11 mouse cellular contexts compared by ENCODE assay signal in the genomic region with DNA sequence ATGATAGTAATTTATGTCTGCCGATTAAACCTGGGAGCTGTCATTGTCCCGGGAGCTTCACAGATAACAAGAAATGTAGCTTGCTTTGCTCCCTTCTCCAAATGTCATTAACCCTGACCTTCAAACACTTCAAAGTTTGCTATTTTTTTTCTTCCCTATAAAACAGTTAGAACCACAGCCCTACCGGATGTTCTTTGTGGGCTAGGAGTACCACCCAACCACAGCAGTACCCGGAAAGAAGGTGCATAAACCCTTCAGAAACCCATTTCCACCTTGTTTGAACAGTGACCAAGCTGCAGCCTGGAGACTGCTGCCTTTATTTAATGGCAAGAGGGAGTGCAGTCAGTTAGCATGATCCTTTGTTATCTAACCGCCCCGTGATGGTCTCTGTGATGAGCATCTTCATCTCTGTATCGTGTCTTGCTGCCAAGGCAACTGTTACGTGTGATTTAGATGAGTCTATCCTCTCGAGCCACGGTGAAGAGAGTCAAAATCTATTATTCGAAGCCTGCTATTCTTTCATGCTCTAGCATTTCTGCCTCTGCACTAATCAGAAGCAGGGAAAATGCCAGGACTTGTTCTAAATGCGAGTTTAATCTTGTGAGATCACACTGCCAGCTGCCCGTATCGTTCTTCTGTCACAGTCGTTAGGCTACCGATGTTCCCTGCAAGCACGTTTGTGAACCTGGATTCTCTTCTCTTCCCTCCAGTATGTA.
A peak's percentile ranks its signal among the peaks of the same experiment; 100 is the strongest.
DNase-seq lines count a peak whose midpoint lies in the region; ATAC-seq and TF ChIP-seq lines count a peak whose summit lies in the region.
"Had no signal": no experiment of that assay in that cellular context is flagged by ENCODE, and none has a peak within 500 bp of the region (broad histone marks: within the 10 kb centered on the region; RNA-seq: fewer than 3 reads in every experiment).

No protein-coding gene starts in this region.

- TF ChIP-seq POLR2A in spleen, adult 2 months (IDR thresholded peaks at IDR 0.05; ENCODE audit: low read depth, low read length) = no peak

- peak overlapping the region; percentile 15; the same call in 1 of the 2 replicates for H3K4me2 ChIP-seq in forebrain, embryonic 15.5 days (replicated peaks)
- no peak overlapping the region for H3K4me2 ChIP-seq in liver, embryonic 12.5 days
- H3K4me2 ChIP-seq: embryonic facial prominence, embryonic 15.5 days; liver, embryonic 11.5 days had no signal

- no peak for ATAC-seq in forebrain, embryonic 15.5 days (replicated peaks)
- ATAC-seq in megakaryocyte, adult 5-6 weeks (ENCODE audit: poor library complexity, severe bottlenecking) = peak; percentile 30
- ATAC-seq in liver, embryonic 12.5 days = no peak

- TF ChIP-seq CTCF in spleen, adult 2 months (IDR thresholded peaks at IDR 0.05; ENCODE audit: extremely low read depth, insufficient read depth, insufficient read length, insufficient replicate concordance) = no peak

- 49% methylated on average over 17 of the region's 17 CpGs for WGBS in forebrain, embryonic 15.5 days
- WGBS in forebrain, embryonic 10.5 days = 88% methylated on average over 17 of the region's 17 CpGs
- WGBS in spleen, adult 2 months = 60% methylated on average over 17 of the region's 17 CpGs
- 75% methylated on average over 17 of the region's 17 CpGs for WGBS in liver, embryonic 12.5 days (ENCODE audit: insufficient replicate concordance)

- H3K4me1 ChIP-seq in forebrain, embryonic 15.5 days = peaks cover 14% of the 10 kb centered on the region
- H3K4me1 ChIP-seq in forebrain, embryonic 10.5 days = peaks cover 8% of the 10 kb centered on the region
- H3K4me1 ChIP-seq in spleen, adult 2 months (ENCODE audit: control insufficient read depth, insufficient read depth, insufficient read length) = peaks cover 8% of the 10 kb centered on the region; the same call in 1 of the 2 replicates
- H3K4me1 ChIP-seq in liver, embryonic 12.5 days = no peaks in the 10 kb centered on the region

- intact Hi-C loops in gastrocnemius, postnatal 36 days (cut with DNase I) = loop anchor here (5.0 kb wide), 1 partner anchor 593 kb away; no protein-coding TSS in a partner anchor

- DNase-seq in forebrain, embryonic 10.5 days (ENCODE audit: extremely low spot score, low spot score) = no peak
- DNase-seq in spleen, adult 2 months (ENCODE audit: low read depth in 1 of 2, low spot score in 2 of 2) = no peak
- DNase-seq in spleen, postnatal 14 days (ENCODE audit: low spot score in 2 of 2) = no peak
- DNase-seq in kidney, postnatal 36 days = no peak
- no peak for DNase-seq in gastrocnemius, postnatal 36 days
- DNase-seq: kidney, postnatal 14 days had no signal

- H3K27me3 ChIP-seq in forebrain, embryonic 15.5 days = no peaks in the 10 kb centered on the region
- H3K27me3 ChIP-seq in forebrain, embryonic 10.5 days (ENCODE audit: poor library complexity, severe bottlenecking) = no peaks in the 10 kb centered on the region
- no peaks in the 10 kb centered on the region for H3K27me3 ChIP-seq in spleen, adult 2 months (ENCODE audit: control insufficient read depth, insufficient read depth, low read length)
- H3K27me3 ChIP-seq in liver, embryonic 12.5 days (replicated peaks) = no peaks in the 10 kb centered on the region
- H3K27me3 ChIP-seq: embryonic facial prominence, embryonic 15.5 days had no signal

- 0 out of 2 replicates have a peak overlapping the region, but pooled peaks have one; percentile 11 for H3K27ac ChIP-seq in forebrain, embryonic 15.5 days (replicated peaks)
- no peak overlapping the region for H3K27ac ChIP-seq in forebrain, embryonic 10.5 days
- H3K27ac ChIP-seq in spleen, adult 2 months (ENCODE audit: insufficient read depth, low read length) = peak overlapping the region; percentile 52
- no peak overlapping the region for H3K27ac ChIP-seq in liver, embryonic 12.5 days
- H3K27ac ChIP-seq: embryonic facial prominence, embryonic 15.5 days had no signal

- H3K36me3 ChIP-seq in forebrain, embryonic 15.5 days = no peaks in the 10 kb centered on the region
- H3K36me3 ChIP-seq in forebrain, embryonic 10.5 days (replicated peaks) = no peaks in the 10 kb centered on the region
- H3K36me3 ChIP-seq in spleen, adult 2 months (ENCODE audit: control insufficient read depth, insufficient read depth, low read length) = no peaks in the 10 kb centered on the region; the same call in 1 of the 2 replicates
- no peaks in the 10 kb centered on the region for H3K36me3 ChIP-seq in liver, embryonic 12.5 days
- H3K36me3 ChIP-seq: embryonic facial prominence, embryonic 15.5 days had no signal

- no peaks in the 10 kb centered on the region for H3K9me3 ChIP-seq in forebrain, embryonic 15.5 days
- no peaks in the 10 kb centered on the region for H3K9me3 ChIP-seq in forebrain, embryonic 10.5 days
- no peaks in the 10 kb centered on the region for H3K9me3 ChIP-seq in liver, embryonic 12.5 days (replicated peaks)
- H3K9me3 ChIP-seq: embryonic facial prominence, embryonic 15.5 days had no signal

- no peak overlapping the region for H3K9ac ChIP-seq in forebrain, embryonic 15.5 days (replicated peaks)
- no peak overlapping the region for H3K9ac ChIP-seq in liver, embryonic 12.5 days
- H3K9ac ChIP-seq: embryonic facial prominence, embryonic 15.5 days had no signal

- H3K4me3 ChIP-seq in forebrain, embryonic 15.5 days = no peak overlapping the region
- no peak overlapping the region for H3K4me3 ChIP-seq in forebrain, embryonic 10.5 days
- no peak overlapping the region for H3K4me3 ChIP-seq in spleen, adult 2 months (ENCODE audit: extremely low read depth, insufficient read depth, insufficient read length)
- no peak overlapping the region for H3K4me3 ChIP-seq in liver, embryonic 12.5 days
- H3K4me3 ChIP-seq: embryonic facial prominence, embryonic 15.5 days had no signal

Comparison
In these comparisons a context has a peak if more than half of its experiments do, and no peak if none do; other contexts are left out.
1. H3K27ac ChIP-seq: peak in forebrain, embryonic 15.5 days (single experiment) and spleen, adult 2 months (single experiment); none in forebrain, embryonic 10.5 days (single experiment) and liver, embryonic 12.5 days (single experiment).